Mouse (Mus musculus): ENCODE results near the gene Pmm2.

Gene Pmm2

GRCm38 (mm10) chr16:8679780-8680179, 42.3 kb downstream of the Pmm2 start:
- no peak for DNase-seq (ENCODE audit: low spot score)

- no peak for DNase-seq (ENCODE audit: low spot score)
These were observed 43.0 kb downstream of the Pmm2 start, which contains the start of gene Gm5767 for GRCm38 (mm10) chr16:8680470-8680869. Gm5767 (plus strand) TSS chr16:8680770.

- DNase-seq (ENCODE audit: low spot score): no peak
These were observed 47.6 kb downstream of the Pmm2 start for GRCm38 (mm10) chr16:8685087-8685486.

GRCm38 (mm10) chr16:8686121-8686870, 48.8 kb downstream of the Pmm2 start:
- peak; percentile 83 for DNase-seq (ENCODE audit: low spot score)

DNA sequence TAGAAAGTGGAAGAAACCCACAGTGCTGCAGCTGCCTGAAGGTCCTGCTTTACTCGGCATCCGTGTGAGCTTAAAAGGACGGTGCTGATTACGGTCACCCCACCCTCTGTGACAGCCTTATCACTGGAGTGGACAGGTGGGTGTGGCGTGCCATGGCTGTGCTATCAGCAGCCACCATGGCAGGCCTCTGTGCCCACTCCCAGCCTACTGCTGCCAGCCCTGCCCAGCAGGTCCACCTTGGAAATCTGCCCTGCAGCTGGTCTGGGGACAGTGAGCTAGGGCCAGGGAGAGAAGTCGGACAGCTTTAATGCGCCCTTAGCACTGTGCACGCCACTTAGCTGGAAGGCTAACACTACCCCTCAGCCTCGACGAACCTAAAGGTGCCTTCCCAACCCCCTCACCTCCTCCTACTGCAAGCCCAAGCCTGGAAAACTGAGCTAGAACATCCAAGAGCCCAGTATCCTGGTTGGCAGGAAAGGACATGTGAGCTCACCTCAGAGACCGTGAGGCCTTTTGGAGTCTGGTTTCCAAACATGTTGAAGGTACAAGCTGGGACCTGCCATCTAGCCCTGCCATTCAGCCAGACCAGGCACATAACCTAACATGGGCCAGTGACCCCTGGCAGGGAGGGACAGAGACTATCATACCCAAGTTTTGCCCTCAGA, 49.5 kb downstream of the Pmm2 start:
- no peak for DNase-seq (ENCODE audit: low spot score)

- DNase-seq (ENCODE audit: low spot score): no peak
These were observed 50.2 kb downstream of the Pmm2 start for GRCm38 (mm10) chr16:8687559-8688112.

- no peak for DNase-seq (ENCODE audit: low spot score)
These were observed 52.6 kb downstream of the Pmm2 start for GRCm38 (mm10) chr16:8689979-8690656.

DNA sequence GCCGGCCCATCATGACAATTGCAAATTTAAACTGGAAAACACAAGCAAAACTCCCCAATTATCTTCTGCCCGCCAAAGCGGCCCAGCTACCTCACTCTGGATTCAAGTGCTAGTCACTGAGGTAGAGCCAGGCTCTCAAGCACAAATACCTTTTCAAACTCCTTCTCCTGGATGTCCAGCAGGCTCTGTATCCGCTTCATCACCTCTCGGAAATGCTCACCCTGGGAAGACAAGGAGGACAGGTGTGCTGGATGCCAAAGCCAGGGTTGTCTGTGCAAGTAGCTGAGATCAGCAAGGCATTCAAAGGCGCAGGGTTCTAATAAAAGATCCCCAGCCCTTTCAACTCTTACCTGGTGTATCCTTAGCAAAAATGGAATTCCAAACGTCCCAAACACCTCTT, 53.7 kb downstream of the Pmm2 start:
- no peak for DNase-seq (ENCODE audit: low spot score)

DNA sequence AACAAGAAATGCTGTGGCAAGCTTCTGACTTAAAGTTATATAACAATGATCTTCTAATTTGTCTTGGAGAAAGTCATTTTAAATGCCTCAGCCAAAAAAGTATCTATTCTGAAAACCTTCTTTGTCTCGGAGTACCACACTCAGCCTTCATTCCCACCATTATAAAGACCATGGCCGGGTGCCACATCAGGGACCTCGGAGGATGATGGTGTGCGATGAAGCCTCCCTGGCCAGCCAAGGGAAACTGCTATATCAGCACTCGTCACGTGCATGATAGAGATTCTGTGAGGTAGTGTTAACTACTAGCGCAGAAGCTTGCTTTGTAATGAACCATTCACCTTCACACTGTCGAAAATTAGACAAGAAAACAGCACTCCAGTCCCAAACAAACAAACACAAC, 62.1 kb downstream of the Pmm2 start:
- no peak for DNase-seq (ENCODE audit: low spot score)

- DNase-seq (ENCODE audit: low spot score): no peak
These were observed 63.1 kb downstream of the Pmm2 start for GRCm38 (mm10) chr16:8700586-8700985.

- DNase-seq (ENCODE audit: low spot score): no peak
These were observed 74.5 kb downstream of the Pmm2 start for GRCm38 (mm10) chr16:8711998-8712397.

All from embryo, embryonic 10.5 days (tissue).